Mouse (Mus musculus): ENCODE measurements around the gene Foxn2. TPM values are rescaled to one million over a fixed set of nuclear protein-coding genes. Genes with fewer than 3 reads are reported as not detected.

Foxn2 gene
- total RNA-seq, 4 experiments from 2014 or later: 6.7 to 7.8 (median 6.9) TPM

- DNase-seq (ENCODE audit: low spot score): no peak
These were observed 51.6 kb downstream of the Foxn2 start for GRCm38 (mm10) chr17:88492107-88492460.

GRCm38 (mm10) chr17:88493551-88493950, 53.0 kb downstream of the Foxn2 start:
- no peak for DNase-seq (ENCODE audit: low spot score)

GRCm38 (mm10) chr17:88494121-88494771, 53.7 kb downstream of the Foxn2 start:
- no peak for DNase-seq (ENCODE audit: low spot score)

GRCm38 (mm10) chr17:88494772-88495132, 54.2 kb downstream of the Foxn2 start:
- DNase-seq (ENCODE audit: low spot score): no peak

- no peak for DNase-seq (ENCODE audit: low spot score)
These were observed 57.7 kb downstream of the Foxn2 start for GRCm38 (mm10) chr17:88498090-88498682.

GRCm38 (mm10) chr17:88504056-88504455, 63.5 kb downstream of the Foxn2 start:
- no peak for DNase-seq (ENCODE audit: low spot score)

GRCm38 (mm10) chr17:88505275-88505723, 64.8 kb downstream of the Foxn2 start:
- no peak for DNase-seq (ENCODE audit: low spot score)

GRCm38 (mm10) chr17:88505941-88506340, 65.4 kb downstream of the Foxn2 start:
- DNase-seq (ENCODE audit: low spot score): no peak

- no peak for DNase-seq (ENCODE audit: low spot score)
These were observed 66.9 kb downstream of the Foxn2 start for GRCm38 (mm10) chr17:88507376-88507775.

GRCm38 (mm10) chr17:88508846-88509508, 68.5 kb downstream of the Foxn2 start:
- peak; percentile 54 for DNase-seq (ENCODE audit: low spot score)

- DNase-seq (ENCODE audit: low spot score): no peak
These were observed 69.5 kb downstream of the Foxn2 start for GRCm38 (mm10) chr17:88509999-88510398.

GRCm38 (mm10) chr17:88511095-88511551, 70.6 kb downstream of the Foxn2 start:
- DNase-seq (ENCODE audit: low spot score): peak; percentile 80

- no peak for DNase-seq (ENCODE audit: low spot score)
These were observed 76.0 kb downstream of the Foxn2 start for GRCm38 (mm10) chr17:88516477-88516876.

- peak; percentile 60 for DNase-seq (ENCODE audit: low spot score)
These were observed 87.3 kb downstream of the Foxn2 start for GRCm38 (mm10) chr17:88527781-88528180.

GRCm38 (mm10) chr17:88529519-88530235, 89.2 kb downstream of the Foxn2 start, which contains the start of gene Ppp1r21:
Gene Ppp1r21 (plus strand): TSS chr17:88530118.
- DNase-seq (ENCODE audit: low spot score): peak; percentile 94

- peak; percentile 16 for DNase-seq (ENCODE audit: low spot score)
These were observed 89.7 kb downstream of the Foxn2 start for GRCm38 (mm10) chr17:88530236-88530619.

- no peak for DNase-seq (ENCODE audit: low spot score)
These were observed 90.2 kb downstream of the Foxn2 start for GRCm38 (mm10) chr17:88530667-88531066.

- no peak for DNase-seq (ENCODE audit: low spot score)
These were observed 90.7 kb downstream of the Foxn2 start for GRCm38 (mm10) chr17:88531176-88531575.

GRCm38 (mm10) chr17:88537842-88538430, 97.4 kb downstream of the Foxn2 start:
- DNase-seq (ENCODE audit: low spot score): no peak

Measured in heart, adult 8-10 months (tissue).